Mouse (Mus musculus) left cerebral cortex, postnatal 4 days (tissue): ENCODE data around the gene Mapre1. TPM values are rescaled to one million over a fixed set of nuclear protein-coding genes. Genes with fewer than 3 reads are reported as not detected.
A peak's percentile ranks its signal among the peaks of the same experiment; 100 is the strongest.
"Not testable (repeated sequence)": the region's sequence is repeated elsewhere in the genome, so short reads cannot be mapped to it uniquely, and the experiment has no call there.

Experiments
- DNase-seq: peaks from one replicate; pipeline ENCODE4 v3.0.0-alpha.2; 2022
- intact Hi-C: fragments of 180-260 bp; cut with DNase I; formaldehyde crosslinking; loops from one replicate; pipeline ENCODE4 v1.15.1; 2025
- total RNA-seq, 2 experiments: library from RNA; stranded (reverse); gene quantifications; 2 replicates each; pipeline ENCODE4 v1.2.3; 2021

Mapre1 gene
- total RNA-seq, 2 experiments from 2014 or later = 242 to 243 TPM

DNA sequence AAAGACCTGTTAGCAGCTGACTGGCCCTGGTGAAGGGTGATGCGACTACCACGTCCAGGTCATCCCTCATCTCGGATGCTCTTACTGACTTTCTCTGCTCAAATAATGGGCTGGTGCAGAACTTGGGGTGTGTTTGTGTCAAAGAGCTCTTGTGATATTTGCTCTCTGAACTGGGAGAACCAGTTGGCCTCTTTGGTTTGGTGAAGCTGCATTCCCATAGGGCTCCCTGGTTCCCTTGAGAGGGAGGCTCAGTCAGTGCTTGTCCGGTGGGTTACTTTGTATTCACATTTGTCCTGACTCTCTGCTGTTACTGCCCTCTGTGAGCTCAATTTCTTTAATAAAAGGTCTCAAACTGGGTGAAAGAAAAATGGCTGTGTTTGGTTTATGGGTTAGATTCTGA, 31.9 kb downstream of the Mapre1 start:
- intact Hi-C loops = no loop called here
- DNase-seq = no peak

DNA sequence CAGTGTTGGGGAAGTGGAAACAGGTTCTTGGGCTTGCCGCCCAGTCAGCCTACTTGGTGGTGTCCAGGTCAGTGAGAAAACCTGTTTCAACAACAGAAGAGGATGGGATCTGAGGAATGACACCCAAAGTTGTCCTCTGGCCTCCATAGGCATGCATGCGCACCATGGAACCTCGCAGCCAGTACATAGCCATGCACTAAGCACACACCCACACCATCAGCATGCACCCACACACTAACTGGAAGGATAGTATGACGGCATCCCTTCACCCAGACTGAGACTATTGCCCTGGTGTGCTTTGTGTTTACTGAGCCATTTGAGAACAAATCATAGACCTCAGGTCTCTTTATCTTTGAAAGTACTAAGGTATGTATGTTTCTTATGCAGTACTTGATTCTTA, 34.4 kb downstream of the Mapre1 start:
- intact Hi-C loops = no loop called here
- no peak for DNase-seq

DNA sequence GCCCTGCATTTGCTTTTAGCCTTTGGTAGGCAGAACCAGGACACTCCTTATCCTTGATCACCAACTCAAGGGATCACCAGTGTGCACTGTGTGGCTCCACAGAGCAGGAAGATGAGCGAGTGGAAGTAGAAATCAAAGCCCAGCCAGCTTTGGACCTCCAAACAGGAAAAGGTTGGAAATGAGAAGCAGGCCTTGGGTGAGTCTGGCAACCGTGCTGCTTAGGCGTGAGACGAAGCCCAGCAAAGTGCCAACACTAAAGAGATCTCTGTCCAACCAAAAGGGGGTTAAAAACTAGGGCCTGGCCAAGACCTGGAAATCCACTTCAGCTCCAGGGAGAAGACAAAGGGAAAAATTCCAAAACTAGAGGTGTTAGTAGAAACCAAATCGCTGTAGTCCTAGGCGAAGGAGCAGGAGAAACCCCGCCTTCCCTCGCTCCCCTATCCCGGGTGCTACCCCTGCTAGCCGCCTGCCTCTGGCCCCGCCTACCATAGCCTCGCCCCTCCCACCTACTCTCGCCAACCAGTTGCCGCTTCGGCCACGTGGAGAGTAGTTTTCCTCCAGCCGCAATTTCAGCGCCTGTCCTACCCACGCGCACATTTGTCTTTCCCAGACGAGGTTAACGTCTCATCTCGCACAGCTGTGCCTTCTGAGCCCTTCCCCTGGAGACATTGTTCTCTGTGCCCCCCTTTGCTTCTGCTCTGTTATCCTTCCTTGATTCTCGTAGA, 37.7 kb downstream of the Mapre1 start:
- DNase-seq = peak; percentile 61
- intact Hi-C loops = no loop called here

DNA sequence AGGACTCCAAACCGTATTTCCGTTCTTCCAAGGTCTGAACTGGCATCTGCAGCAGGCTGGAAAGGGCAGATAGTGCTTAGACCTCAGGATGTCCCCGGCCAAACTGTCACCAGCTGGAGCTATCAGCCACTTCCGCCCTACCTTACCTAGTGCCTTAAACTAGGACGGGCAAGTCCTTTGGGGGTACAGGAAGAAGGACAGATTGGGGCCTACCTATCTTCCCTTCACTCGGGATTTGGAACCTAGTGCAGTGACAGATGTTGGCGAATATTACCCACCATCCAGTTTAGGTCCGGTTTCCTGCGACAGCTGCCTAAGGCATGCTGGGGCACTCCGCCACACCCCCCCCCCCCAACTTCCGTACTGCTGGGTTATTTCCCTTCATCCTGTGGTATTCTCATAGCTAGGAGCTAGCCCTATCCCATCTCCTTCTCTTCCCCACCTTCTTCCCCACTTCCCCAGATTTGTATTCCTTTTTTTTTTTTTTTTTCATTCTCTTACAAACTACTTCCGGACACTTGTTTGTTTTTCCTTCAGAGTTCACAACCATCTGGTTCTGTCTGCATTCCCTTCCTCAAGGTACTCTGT, 38.4 kb downstream of the Mapre1 start, which contains the start of gene Efcab8:
TSS of gene Efcab8 (plus strand) at position 538 of the 588 bp plus-strand sequence.
- intact Hi-C loops = no loop called here
- no peak for DNase-seq

DNA sequence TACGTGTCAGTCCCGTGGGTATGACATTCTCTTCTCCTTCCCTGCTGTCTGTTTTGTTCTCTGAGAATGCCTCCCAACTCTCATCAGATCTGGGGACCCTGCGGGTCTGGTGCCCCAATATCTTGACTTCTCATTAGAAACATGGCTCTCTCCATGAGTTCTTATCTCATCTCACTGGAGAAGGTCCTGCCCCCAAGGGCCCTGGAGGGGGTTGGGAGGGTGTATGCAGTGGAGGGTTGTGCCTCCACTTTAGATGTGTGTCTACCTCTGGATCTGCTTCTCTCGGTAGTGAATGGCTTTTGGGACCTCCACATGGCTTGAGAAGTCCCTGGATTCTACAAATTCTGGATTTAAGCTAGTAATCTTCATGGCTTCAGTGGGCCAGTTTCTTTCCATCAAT, 40.1 kb downstream of the Mapre1 start:
- intact Hi-C loops = no loop called here
- no peak for DNase-seq

DNA sequence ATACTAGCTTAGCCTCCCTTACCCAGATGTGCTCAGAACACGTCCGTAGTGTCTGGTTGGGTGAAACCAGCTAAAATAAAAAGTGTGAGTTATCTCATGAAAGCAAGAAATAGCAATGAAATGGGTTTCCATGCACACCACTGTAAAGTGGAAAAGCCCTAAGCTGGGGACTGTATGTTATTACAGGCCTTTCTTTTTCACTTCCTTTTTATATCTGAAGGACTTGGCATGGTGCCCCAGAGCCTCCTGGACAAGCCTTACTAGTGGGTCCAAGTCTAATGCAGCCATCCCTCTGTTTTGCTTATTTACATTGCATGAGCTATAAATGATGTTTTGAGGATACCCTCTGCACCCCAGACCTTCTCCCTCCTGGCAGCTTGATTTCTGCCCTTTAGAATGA, 43.6 kb downstream of the Mapre1 start:
- intact Hi-C loops = no loop called here
- peak; percentile 20 for DNase-seq

DNA sequence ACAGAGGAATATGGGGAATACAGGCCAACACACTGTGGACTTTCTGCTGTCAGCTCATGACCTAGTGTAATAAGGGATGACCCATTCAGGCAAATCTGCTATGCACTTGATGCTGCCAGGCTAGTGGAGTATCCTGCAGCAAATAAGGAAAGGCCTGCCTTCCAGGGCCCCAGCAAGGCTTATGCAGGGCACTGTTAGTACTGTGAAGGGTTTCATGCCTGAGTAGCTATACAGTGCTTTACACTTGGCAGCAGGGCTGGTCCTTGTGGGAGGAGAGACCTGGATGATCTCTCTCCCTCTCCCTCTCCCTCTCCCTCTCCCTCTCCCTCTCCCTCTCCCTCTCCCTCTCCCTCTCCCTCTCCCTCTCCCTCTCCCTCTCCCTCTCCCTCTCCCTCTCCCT, 52.3 kb downstream of the Mapre1 start:
- DNase-seq = no peak
- intact Hi-C loops = no loop called here

DNA sequence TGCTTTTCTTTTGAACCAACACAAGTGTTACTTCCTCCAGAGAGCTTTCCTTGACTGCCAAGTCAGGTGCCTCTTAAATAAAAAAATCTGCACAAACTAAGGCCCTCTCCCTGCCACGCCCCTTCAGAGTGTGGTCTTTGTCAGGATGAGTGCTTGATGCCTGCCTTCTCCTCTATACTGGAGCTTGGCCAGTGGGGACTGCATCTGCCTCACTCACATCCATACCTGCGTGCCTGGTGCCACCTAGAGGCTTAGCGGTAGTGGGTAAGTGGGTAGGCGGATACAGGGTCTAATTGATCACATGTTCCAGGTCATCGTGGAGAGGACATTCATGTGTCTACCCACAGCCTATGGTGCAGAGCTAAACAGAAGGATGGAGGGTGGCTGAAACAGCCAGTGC, 54.0 kb downstream of the Mapre1 start:
- intact Hi-C loops = no loop called here
- peak; percentile 38 for DNase-seq

DNA sequence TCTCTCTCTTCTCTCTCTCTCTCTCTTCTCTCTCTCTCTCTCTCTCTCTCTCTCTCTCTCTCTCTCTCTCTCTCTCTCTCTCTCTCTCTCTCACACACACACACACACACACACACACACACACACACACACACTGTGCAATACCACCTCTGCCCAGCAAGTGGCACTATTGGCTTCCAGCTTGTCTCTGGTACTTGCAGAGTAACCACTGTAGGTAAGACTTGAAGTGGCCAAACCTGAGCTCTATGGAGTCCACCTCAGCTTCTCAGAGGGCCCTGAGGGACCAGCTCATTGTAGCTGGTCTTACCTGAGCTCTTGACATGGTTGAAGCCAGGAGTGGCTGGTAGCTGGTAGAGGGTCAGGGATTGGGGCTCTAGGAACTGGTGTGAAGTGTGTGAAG, 66.4 kb downstream of the Mapre1 start:
- intact Hi-C loops = not testable (repeated sequence)
- peak; percentile 67 for DNase-seq

DNA sequence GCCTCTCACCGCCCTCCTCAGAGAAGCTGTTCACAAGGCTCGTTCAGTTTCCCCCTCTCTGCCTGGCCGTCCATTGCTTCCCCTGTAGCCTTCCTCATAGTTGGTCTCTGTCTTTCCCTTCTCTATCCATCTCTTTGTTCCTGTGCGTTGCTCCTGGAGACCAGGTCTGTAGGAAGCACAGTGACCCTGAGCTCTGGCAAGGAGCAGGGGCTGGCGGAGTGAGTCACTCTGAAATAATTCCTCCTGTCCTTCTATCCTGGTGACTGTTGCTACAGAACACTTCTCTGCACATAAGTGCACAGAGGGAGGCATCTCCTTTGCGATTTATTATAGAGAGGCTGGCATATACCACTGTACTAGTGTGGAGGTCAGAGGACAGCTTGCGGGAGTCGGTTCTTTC, 67.1 kb downstream of the Mapre1 start:
- intact Hi-C loops = no loop called here
- DNase-seq = no peak

DNA sequence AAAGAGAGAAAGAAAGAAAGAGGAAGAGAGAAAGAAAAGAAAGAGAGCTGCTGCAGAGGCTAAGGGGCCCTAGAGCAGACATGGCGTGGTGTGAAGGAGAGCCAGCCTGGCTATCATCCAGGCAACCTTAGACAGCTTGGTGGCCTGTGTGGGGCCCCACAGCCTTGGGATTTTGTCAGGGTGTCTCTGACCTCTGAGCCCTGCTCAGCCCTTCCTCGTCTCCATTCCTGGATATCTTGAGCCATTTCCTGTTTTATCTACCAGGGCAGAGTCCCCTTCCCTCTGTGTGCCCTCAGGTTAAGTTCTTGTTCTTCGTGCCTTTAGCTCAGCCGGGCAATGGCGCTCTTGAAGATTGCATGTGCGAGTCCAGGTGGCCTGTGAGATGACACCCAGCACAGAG, 67.8 kb downstream of the Mapre1 start:
- intact Hi-C loops = no loop called here
- no peak for DNase-seq

DNA sequence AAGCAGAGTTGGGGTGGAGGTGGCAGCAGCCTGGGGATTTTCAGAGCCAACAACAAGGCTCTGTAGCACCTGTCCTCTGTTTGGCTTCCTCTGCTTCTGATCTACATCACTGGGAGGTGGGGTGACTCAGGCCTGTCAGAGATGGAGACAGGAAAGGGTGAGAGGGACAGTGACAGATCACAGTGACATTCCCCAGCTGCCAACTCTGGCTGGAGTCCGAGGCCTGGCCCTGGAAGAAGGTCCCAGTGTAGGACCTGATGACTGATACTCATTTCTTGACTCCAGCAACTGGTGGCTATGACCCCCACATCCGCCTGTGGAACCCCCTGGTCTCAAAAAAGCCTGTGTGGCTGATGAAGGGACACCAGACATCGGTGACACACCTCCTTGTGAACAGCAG, 68.8 kb downstream of the Mapre1 start:
- no peak for DNase-seq
- intact Hi-C loops = no loop called here

DNA sequence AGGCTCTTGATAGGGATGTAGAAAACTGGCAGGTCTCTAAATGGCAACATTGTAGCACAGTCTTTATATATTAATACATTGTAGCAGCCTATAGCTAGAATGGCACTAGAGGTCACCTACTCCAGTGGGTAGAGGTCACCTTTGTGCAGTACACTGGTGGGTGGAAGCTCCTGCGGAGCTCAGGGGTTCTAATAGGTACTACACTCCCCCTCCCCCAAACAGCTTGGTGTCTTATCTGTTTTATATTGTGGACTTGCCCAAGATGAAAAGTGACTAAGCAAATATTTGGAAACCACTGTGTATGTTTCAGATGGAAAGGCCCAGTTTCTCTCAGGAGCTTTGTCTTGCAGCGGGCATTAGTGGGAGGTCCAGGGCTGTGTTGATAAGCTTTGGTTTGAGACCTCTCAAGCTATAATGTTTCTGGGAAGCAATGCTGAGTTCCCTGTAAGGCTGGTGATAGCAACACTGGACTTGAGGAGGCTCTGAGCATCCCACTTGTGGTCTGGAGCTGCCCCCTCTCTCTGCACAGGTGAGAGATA, 81.0 kb downstream of the Mapre1 start:
- intact Hi-C loops = no loop called here
- DNase-seq = no peak

Other genes starting within 250 kb of the Mapre1 start
- not detected for gene 4930404H24Rik, start 248.5 kb upstream of the Mapre1 start, total RNA-seq
- gene Nol4l, start 211.3 kb upstream of the Mapre1 start, total RNA-seq = 100 to 1,000 TPM; 111 to 122 TPM
- 10 to 100 TPM; 48.2 to 50.9 TPM for gene Commd7, start 108.5 kb upstream of the Mapre1 start, total RNA-seq
- gene Dnmt3b, start 91.8 kb upstream of the Mapre1 start, total RNA-seq = 1 to 10 TPM; 2.8 to 4.0 TPM
- not detected for gene Dnmt3c, start 44.6 kb upstream of the Mapre1 start, total RNA-seq
- under 1 TPM; 0.32 to 0.60 TPM for gene Efcab8, start 38.7 kb downstream of the Mapre1 start, total RNA-seq
- gene Sun5, start 129.8 kb downstream of the Mapre1 start, total RNA-seq = not detected
- gene Bpifb2, start 133.8 kb downstream of the Mapre1 start, total RNA-seq = not detected
- not detected for gene Bpifb6, start 159.1 kb downstream of the Mapre1 start, total RNA-seq
- under 1 TPM in 1 of 2 experiments, not detected in 1; 0.40 TPM for gene Bpifb3, start 177.0 kb downstream of the Mapre1 start, total RNA-seq
- not detected for gene Bpifb4, start 196.9 kb downstream of the Mapre1 start, total RNA-seq
- gene Bpifa6, start 233.7 kb downstream of the Mapre1 start, total RNA-seq = not detected